Mouse (Mus musculus): ENCODE results near the gene Wdr46.
"Not testable (repeated sequence)": the region's sequence is repeated elsewhere in the genome, so short reads cannot be mapped to it uniquely, and the experiment has no call there.

The Wdr46 gene

DNA sequence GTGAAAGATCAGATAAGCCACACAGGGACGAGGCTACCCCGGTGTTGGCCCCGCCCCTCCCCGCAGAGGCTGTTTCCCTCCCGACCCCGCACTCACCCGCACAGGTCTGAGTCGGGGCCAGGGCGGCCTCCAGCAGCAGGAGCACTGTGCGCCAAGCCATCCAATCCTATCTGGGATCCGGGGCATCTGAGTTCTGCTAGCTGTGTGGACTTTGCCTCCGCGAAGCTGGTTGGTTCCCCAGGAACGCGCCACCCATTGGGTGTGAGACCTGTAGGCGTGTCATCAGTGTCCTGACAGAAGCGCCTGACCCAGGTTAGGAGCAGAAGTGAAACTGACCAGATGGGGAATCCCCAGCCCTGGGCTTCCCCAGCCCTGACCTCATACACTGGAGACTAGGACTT, 38.2 kb downstream of the Wdr46 start:
- peak; percentile 48 for DNase-seq (ENCODE audit: extremely low spot score)

DNA sequence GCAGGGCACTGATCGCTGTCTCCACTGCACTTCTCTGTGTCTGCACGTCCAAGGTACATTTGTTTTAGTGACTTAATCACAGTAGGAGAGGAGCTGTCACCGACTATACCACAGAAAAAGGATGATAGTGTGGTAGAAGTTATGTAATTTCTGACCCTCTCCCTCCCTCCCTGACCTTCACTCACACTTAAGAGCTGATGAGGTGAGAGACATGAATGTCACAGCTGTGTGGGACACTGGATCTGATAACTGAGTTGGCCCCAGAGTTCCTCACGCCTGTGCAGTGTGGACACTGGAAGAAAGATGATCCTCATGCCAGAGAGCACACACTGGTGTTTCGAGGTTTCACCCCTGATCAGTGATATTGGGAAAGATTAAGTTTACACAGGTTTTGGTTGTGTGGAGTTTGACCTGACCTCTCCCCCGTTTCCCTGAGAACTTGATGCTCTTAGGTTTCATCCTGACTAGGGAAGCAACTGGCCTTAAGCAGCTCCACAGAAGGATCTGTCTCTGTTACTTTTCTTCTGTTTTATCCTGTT, 39.1 kb downstream of the Wdr46 start:
- DNase-seq (ENCODE audit: extremely low spot score) = no peak

DNA sequence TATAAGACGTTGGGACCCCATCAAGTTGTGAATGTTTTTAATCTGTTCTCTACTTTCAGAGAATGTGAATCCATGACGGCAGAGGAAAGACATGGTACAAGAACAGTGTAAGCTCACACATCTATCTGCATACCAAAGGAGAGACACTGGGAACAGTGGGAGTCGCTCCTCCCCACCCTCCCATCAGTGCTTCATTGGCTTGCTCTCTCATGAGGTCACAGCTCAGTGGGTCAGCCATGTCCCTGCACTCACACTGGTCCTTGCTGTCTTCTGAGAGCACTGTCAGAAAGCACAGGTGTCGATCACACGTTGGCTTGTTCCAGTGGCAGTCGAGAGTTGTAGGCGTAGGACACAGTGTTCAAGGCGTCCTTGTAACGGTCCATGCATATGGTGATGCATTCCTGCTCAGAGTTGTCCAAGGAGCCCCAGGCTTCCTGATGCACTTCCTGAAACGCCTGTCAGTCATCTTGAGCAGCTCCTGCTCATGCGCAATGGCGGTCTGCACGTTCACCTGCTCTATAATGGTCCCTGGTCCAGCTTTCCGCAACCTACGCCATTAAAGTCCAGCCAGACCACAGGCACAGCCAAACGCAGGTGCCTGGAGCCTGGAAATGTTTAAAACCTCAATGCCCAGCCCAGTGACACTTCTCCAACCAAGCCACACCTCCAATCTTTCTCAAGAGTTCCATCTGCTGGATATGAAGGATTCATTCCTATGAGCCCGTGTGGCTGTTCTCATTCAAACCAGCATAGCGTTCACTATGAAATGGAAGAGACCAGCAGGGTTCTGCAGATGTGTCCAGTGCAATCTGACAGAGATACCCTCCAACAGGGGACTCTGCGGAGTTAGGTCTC, 39.9 kb downstream of the Wdr46 start:
- DNase-seq (ENCODE audit: extremely low spot score) = no peak

DNA sequence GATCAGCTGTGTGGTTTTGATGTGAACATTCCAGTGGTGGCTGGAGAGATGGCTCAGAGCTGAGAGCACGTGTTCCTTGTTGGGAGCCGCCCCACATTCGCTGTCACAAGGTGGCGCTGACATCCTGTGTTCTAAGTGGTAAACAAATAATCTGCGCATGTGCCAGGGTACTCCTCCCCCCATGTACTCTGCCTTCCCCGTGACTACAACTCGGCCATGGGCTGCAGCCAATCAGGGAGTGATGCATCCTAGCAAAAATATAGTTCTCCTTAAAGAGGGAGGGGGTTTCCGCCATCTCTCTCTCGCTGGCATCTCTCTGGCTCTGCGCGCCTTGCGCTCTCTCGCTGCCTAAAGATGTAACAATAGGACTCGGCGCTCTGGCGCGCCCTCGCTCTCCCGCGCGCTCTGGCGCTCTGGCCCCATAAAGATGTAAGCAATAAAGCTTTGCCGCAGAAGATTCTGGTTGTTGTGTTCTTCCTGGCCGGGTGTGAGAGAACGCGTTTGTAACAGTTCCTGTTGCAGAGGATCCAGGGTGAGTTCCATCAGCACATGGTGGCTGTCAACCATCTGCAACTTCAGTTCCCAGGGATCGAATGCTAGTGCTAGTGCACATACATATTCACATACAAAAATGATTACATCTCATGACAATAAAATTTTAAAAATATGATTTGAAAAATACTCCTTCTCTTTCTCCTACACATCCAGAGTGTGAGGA, 40.9 kb downstream of the Wdr46 start:
- peak; percentile 92 for DNase-seq (ENCODE audit: extremely low spot score)

DNA sequence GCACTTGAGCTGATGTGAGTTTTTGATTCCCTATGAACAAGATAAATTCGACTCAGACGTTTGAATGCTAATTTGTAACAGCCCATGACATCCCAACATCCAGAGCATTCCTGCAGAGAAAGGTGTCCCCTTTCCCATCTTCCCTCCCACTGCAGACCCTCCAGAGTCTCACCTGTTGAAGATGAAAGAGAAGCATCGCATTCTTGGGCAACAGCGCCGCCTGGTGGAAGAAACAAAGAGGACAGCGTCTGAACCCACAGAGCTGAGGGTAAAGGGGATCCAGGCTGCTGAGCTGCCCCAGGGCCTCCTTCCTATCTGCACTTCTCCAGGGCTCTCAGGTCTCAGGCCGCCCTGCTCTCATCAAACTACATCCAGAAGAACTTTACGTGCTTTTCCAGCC, 41.7 kb downstream of the Wdr46 start:
- peak; percentile 62 for DNase-seq (ENCODE audit: extremely low spot score)

DNA sequence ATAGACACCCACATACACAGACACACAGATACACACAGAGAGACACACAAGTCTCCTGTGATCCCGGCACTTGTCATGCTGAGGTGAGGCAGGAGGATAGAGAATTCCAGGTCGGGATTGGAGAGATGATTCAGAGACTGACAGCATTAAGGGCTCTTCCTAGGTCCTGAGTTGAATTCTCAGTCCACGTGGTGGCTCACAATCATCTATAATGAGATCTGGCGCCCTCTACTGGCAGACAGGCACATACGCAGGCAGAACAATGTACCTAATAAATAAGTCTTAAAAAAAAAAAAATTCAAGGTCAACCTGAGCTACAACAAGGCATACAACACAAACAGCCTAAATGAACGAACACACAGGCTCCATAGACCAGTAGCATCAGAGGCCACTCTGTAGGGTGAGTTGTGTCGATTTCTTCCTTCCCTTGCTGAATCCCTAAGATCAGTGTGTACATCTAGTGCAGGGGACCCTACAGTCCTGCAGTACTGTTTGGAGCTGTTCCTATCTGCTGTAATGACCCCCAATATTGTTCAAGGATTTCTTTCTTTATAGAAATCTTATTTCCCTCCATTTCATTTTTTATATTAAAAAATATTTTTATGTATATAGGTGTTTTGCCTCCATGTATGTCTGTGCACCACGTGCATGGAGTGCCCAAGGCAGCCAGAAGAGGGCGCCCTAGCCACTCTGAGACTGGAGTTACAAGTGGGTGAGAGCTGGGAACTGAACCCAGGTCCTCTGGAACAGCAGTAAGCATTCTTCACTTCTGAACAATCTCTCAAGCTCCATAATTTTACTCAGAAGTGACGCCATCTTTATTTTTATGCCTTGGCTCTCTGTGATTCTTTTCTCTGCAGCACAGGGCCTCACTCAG, 51.6 kb downstream of the Wdr46 start:
- DNase-seq (ENCODE audit: extremely low spot score) = peak; percentile 72

DNA sequence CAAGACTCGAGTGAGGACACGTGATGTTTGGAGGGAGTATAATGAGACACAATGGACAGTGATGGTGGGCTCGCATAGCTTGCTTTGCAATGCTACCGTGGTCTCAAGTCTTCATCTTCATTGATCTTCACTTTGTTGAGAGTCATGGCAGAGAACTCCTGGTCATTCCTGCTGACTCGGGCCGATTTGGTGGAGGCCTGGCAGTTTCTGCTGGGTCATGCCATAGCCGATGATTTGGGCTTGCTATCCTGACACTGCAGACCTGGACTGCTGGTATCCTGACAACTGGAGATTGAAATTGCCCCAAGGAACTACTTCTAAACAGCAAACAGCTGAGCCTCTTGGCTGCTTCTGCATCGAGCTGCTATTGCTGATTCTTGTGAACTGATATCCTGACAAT, 54.5 kb downstream of the Wdr46 start:
- no peak for DNase-seq (ENCODE audit: extremely low spot score)

DNA sequence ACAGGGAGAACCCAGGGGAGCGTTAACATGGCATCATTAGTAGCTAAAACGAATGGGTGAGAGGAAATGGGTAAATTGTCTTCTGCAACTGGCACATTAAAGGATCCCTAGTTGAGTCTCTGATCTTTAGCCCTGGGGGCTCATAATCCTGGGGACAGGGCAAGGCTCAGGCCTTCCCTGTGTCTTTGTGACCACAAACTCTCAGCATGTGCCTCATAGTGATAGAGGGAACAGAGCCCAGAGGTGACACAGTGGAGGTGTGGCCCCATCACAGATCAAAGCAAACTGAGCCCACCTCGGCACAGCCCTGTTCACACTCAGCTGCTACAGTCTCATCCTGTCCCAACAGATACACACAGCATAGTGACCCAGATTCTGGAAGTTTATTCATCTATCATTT, 55.2 kb downstream of the Wdr46 start:
- DNase-seq (ENCODE audit: extremely low spot score) = no peak

DNA sequence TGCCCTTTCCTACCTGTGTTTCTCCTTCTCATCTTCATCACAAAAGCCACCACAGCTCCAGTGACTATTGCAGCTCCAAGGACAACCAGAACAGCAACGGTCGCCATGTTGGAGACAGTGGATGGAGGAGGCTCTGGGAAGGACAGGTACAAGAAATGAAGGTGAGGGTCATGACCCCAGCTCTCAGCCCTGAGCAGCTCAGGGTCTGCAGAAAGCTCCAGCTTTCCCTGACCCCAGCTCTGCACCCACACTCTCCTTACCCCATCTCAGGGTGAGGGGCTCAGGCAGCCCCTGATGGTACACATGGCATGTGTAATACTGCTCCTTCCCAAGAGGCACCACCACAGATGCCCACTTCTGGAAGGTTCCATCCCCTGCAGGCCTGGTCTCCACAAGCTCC, 56.6 kb downstream of the Wdr46 start:
- DNase-seq (ENCODE audit: extremely low spot score) = not testable (repeated sequence)

DNA sequence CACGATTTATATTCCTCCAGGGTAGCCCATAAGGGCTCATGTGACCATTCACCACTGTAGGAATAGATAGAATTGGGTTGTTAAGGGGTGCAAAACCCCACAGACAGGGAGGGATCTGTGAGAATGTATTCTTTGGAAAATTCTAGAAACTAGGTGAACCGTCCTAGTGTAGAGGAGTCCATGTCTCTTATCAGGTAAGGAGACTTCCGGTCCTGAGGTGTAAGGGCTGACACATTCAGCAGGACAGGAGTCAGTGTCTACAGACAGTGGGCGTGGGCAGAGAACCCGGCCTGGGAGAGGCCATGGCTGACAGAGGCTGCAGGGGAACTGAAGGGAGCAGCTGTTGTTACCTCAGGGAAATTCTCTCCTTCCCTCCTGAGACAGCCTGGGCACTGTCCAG, 58.2 kb downstream of the Wdr46 start:
- not testable (repeated sequence) for DNase-seq (ENCODE audit: extremely low spot score)

Data from embryo, embryonic 9.5 days (tissue).